Comparison of ENCODE assay signal across 19 mouse cellular contexts in genomic region chr17:35020551-35020950, GRCm38 (mm10). TPM values are rescaled to one million over a fixed set of nuclear protein-coding genes. Genes with fewer than 3 reads are reported as not detected.
A peak's percentile ranks its signal among the peaks of the same experiment; 100 is the strongest.
DNase-seq lines count a peak whose midpoint lies in the region; ATAC-seq and TF ChIP-seq lines count a peak whose summit lies in the region.
"Had no signal": no experiment of that assay in that cellular context is flagged by ENCODE, and none has a peak within 500 bp of the region (broad histone marks: within the 10 kb centered on the region; RNA-seq: fewer than 3 reads in every experiment).

No protein-coding gene starts in this region.

- 89% methylated on average over 8 of the region's 8 CpGs for WGBS in cerebellum, adult 2 months
- WGBS in liver, embryonic 11.5 days = 85% methylated on average over 8 of the region's 8 CpGs
- WGBS in embryonic facial prominence, embryonic 13.5 days = 83% methylated on average over 8 of the region's 8 CpGs

- no peak for TF ChIP-seq RAD21 in MEL (IDR thresholded peaks at IDR 0.05; ENCODE audit: low read depth, low read length)

- no peak for TF ChIP-seq EP300 in MEL (IDR thresholded peaks at IDR 0.05; ENCODE audit: low read depth in 1 of 2, low read length in 2 of 2)

- TF ChIP-seq POLR2A in cerebellum, adult 2 months (IDR thresholded peaks at IDR 0.05; ENCODE audit: borderline replicate concordance, insufficient read depth, low read length) = no peak
- TF ChIP-seq POLR2A in MEL (IDR thresholded peaks at IDR 0.05; ENCODE audit: control insufficient read depth in 1 of 2, insufficient read depth in 1 of 2, low read depth in 1 of 2, low read length in 2 of 2, poor library complexity in 1 of 2) = no peak

- no peaks in the 10 kb centered on the region for H3K27me3 ChIP-seq in cerebellum, adult 2 months (ENCODE audit: control insufficient read depth, insufficient read depth, low read length)
- no peaks in the 10 kb centered on the region for H3K27me3 ChIP-seq in liver, embryonic 11.5 days (replicated peaks; ENCODE audit: control insufficient read depth, insufficient read depth, low read length)
- no peaks in the 10 kb centered on the region for H3K27me3 ChIP-seq in MEL (ENCODE audit: control insufficient read depth in 1 of 2, insufficient read depth in 2 of 2, low read length in 2 of 2)
- no peaks in the 10 kb centered on the region for H3K27me3 ChIP-seq in embryonic facial prominence, embryonic 13.5 days
- H3K27me3 ChIP-seq: embryonic facial prominence, embryonic 15.5 days; forebrain, embryonic 12.5 days; intestine, embryonic 15.5 days; Patski had no signal

- no peak for TF ChIP-seq CTCF in cerebellum, adult 2 months (IDR thresholded peaks at IDR 0.05; ENCODE audit: borderline replicate concordance, insufficient read depth, low read depth, low read length)
- no peak for TF ChIP-seq CTCF in MEL (IDR thresholded peaks at IDR 0.05 in 2 of 3, conservative IDR thresholded peaks at IDR 0.05 in 1 of 3; ENCODE audit: control insufficient read depth in 1 of 3, insufficient read depth in 1 of 3, low read depth in 2 of 3, low read length in 3 of 3, poor library complexity in 1 of 3, severe bottlenecking in 1 of 3)

- no peak overlapping the region for H3K4me2 ChIP-seq in liver, embryonic 11.5 days
- H3K4me2 ChIP-seq in embryonic facial prominence, embryonic 13.5 days = no peak overlapping the region

- no peak overlapping the region for H3K9ac ChIP-seq in liver, embryonic 11.5 days (ENCODE audit: low read depth, low read length)
- H3K9ac ChIP-seq in MEL (ENCODE audit: control insufficient read depth, low read depth, low read length, poor library complexity, severe bottlenecking) = peak overlapping the region; percentile 63
- H3K9ac ChIP-seq in embryonic facial prominence, embryonic 13.5 days = 0 out of 2 replicates have a peak overlapping the region, but pooled peaks have one; percentile 47
- H3K9ac ChIP-seq: embryonic facial prominence, embryonic 15.5 days; forebrain, embryonic 12.5 days; forebrain, postnatal 0 days; hindbrain, embryonic 14.5 days; intestine, embryonic 15.5 days had no signal

- peaks cover 34% of the 10 kb centered on the region for H3K4me1 ChIP-seq in cerebellum, adult 2 months (ENCODE audit: control insufficient read depth, insufficient read depth, low read length)
- H3K4me1 ChIP-seq in liver, embryonic 11.5 days (replicated peaks; ENCODE audit: control insufficient read depth, insufficient read depth, low read length) = peaks cover 41% of the 10 kb centered on the region
- peaks cover 14 to 54% of the 10 kb centered on the region in 2 experiments for H3K4me1 ChIP-seq in MEL (ENCODE audit: control insufficient read depth in 1 of 2, insufficient read depth in 2 of 2, low read length in 2 of 2)
- peaks cover 30% of the 10 kb centered on the region for H3K4me1 ChIP-seq in embryonic facial prominence, embryonic 13.5 days

- DNase-seq in cerebellum, adult 9-11 months = peak; percentile 34
- DNase-seq in cerebellum, adult 2 months = no peak
- DNase-seq in liver, embryonic 11.5 days (ENCODE audit: low spot score) = peak; percentile 32
- DNase-seq in liver (no peak), MEL (ENCODE audit: low read depth, low spot score) (no peak)
- DNase-seq in thymus, postnatal 4 days = no peak
- no peak for DNase-seq in frontal cortex, postnatal 36 days (ENCODE audit: low spot score in 2 of 2)

- H3K9me3 ChIP-seq in liver, embryonic 11.5 days (ENCODE audit: control insufficient read depth, low read length) = no peaks in the 10 kb centered on the region
- no peaks in the 10 kb centered on the region for H3K9me3 ChIP-seq in MEL (replicated peaks; ENCODE audit: insufficient read depth, low read length)
- H3K9me3 ChIP-seq in embryonic facial prominence, embryonic 13.5 days = no peaks in the 10 kb centered on the region
- H3K9me3 ChIP-seq: embryonic facial prominence, embryonic 15.5 days; forebrain, embryonic 12.5 days; heart, embryonic 12.5 days; hindbrain, embryonic 10.5 days; intestine, embryonic 15.5 days had no signal

- H3K36me3 ChIP-seq in liver, embryonic 11.5 days (ENCODE audit: control insufficient read depth, insufficient read depth, low read length) = peaks cover 14% of the 10 kb centered on the region
- peaks cover 0 to 41% of the 10 kb centered on the region in 2 experiments; a peak in 2 of 4 replicates for H3K36me3 ChIP-seq in MEL (ENCODE audit: control insufficient read depth in 1 of 2, insufficient read depth in 2 of 2, low read length in 2 of 2)
- peaks cover 24% of the 10 kb centered on the region for H3K36me3 ChIP-seq in embryonic facial prominence, embryonic 13.5 days

- no peak overlapping the region for H3K4me3 ChIP-seq in cerebellum, adult 2 months (replicated peaks; ENCODE audit: insufficient read depth, low read depth, low read length)
- H3K4me3 ChIP-seq in liver, embryonic 11.5 days (ENCODE audit: low read depth, low read length) = no peak overlapping the region
- no peak overlapping the region for H3K4me3 ChIP-seq in MEL (ENCODE audit: control insufficient read depth in 1 of 2, insufficient read depth in 1 of 2, low read depth in 2 of 2, low read length in 2 of 2)
- no peak overlapping the region for H3K4me3 ChIP-seq in embryonic facial prominence, embryonic 13.5 days
- H3K4me3 ChIP-seq: intestine, embryonic 15.5 days had no signal

- no peak for ATAC-seq in liver, embryonic 11.5 days (replicated peaks; ENCODE audit: low FRiP score)
- ATAC-seq in embryonic facial prominence, embryonic 13.5 days (ENCODE audit: insufficient number of reproducible peaks, insufficient read depth, low FRiP score, low TSS enrichment, low read depth) = no peak
- ATAC-seq: Patski had no signal

- H3K27ac ChIP-seq in cerebellum, adult 2 months (ENCODE audit: insufficient read depth, low read length) = no peak overlapping the region
- no peak overlapping the region for H3K27ac ChIP-seq in liver, embryonic 11.5 days (ENCODE audit: low read depth, low read length)
- peak overlapping the region; percentile 96 for H3K27ac ChIP-seq in MEL (ENCODE audit: control insufficient read depth, low read depth, low read length)
- no peak overlapping the region for H3K27ac ChIP-seq in embryonic facial prominence, embryonic 13.5 days
- H3K27ac ChIP-seq: embryonic facial prominence, embryonic 15.5 days; forebrain, embryonic 12.5 days; hindbrain, embryonic 14.5 days; intestine, embryonic 15.5 days had no signal

- peaks cover 22% of the 10 kb centered on the region for H3K79me2 ChIP-seq in MEL (ENCODE audit: control insufficient read depth, insufficient read depth, low read length, poor library complexity)

TF ChIP-seq in MEL, 35 proteins besides CTCF, POLR2A, EP300 and RAD21 (continues in another document):
- TF ChIP-seq TAL1 (IDR thresholded peaks at IDR 0.05; ENCODE audit: low read length) (no peak), ZNF384 (IDR thresholded peaks at IDR 0.05; ENCODE audit: low read depth, low read length) (no peak), NRF1 (IDR thresholded peaks at IDR 0.05; ENCODE audit: insufficient read depth, low read depth, low read length, poor library complexity, severe bottlenecking) (no peak), HCFC1 (IDR thresholded peaks at IDR 0.05; ENCODE audit: low read depth, low read length) (no peak), TBP (IDR thresholded peaks at IDR 0.05; ENCODE audit: low read depth, low read length) (no peak), USF2 (IDR thresholded peaks at IDR 0.05; ENCODE audit: borderline replicate concordance in 1 of 2, insufficient read depth in 1 of 2, low read depth in 1 of 2, low read length in 2 of 2) (no peak), MAZ (IDR thresholded peaks at IDR 0.05; ENCODE audit: low read depth, low read length) (no peak), ZC3H11A (IDR thresholded peaks at IDR 0.05; ENCODE audit: low read depth, low read length) (no peak)

RNA-seq across cellular contexts. Expression of gene Vwa7, which starts 4.2 kb away (rescaled TPM):
- polyA plus RNA-seq in cerebellum, adult 2 months (2012; rRNA removed) = 25.5 and 30.1 TPM in 2 replicates
- polyA plus RNA-seq in liver, embryonic 11.5 days (2014; fragmentation: Nextera tagmentation; extraction: Ambion mirVana) = 0.16 TPM in 2 replicates
- 9.7 and 10.4 TPM in 2 replicates for total RNA-seq in MEL (2012; rRNA removed)
- polyA plus RNA-seq in MEL (2012; ENCODE audit: insufficient read depth in 1 of 2, insufficient read length in 2 of 2, low read depth in 1 of 2, low replicate concordance in 2 of 2, missing spikeins in 1 of 2) = 1 to 10 TPM in 1 of 2 experiments, not detected in 1; 9.8 TPM
- polyA plus RNA-seq in embryonic facial prominence, embryonic 13.5 days (2015; fragmentation: Nextera tagmentation; extraction: Ambion mirVana) = 0.33 and 0.38 TPM in 2 replicates

RNA-seq across cellular contexts. Expression of gene Sapcd1, which starts 7.3 kb away (rescaled TPM):
- polyA plus RNA-seq in cerebellum, adult 2 months (2012; rRNA removed) = 2.0 and 2.3 TPM in 2 replicates
- polyA plus RNA-seq in liver, embryonic 11.5 days (2014; fragmentation: Nextera tagmentation; extraction: Ambion mirVana) = 6.9 and 8.5 TPM in 2 replicates
- total RNA-seq in MEL (2012; rRNA removed) = 161 and 164 TPM in 2 replicates
- polyA plus RNA-seq in MEL (2012; ENCODE audit: insufficient read depth in 1 of 2, insufficient read length in 2 of 2, low read depth in 1 of 2, low replicate concordance in 2 of 2, missing spikeins in 1 of 2) = 100 to 1,000 TPM in 1 of 2 experiments, not detected in 1; 124 TPM
- 14.2 and 19.5 TPM in 2 replicates for polyA plus RNA-seq in embryonic facial prominence, embryonic 13.5 days (2015; fragmentation: Nextera tagmentation; extraction: Ambion mirVana)
- total RNA-seq: gastrocnemius, adult 2 months; heart, adult 2 months; heart, postnatal 25 days had no signal

RNA-seq across cellular contexts. Expression of gene Vars, which starts 19.8 kb away (rescaled TPM):
- polyA plus RNA-seq in cerebellum, adult 2 months (2012; rRNA removed) = 65.3 and 77.0 TPM in 2 replicates
- polyA plus RNA-seq in liver, embryonic 11.5 days (2014; fragmentation: Nextera tagmentation; extraction: Ambion mirVana) = 234 and 245 TPM in 2 replicates
- 149 and 158 TPM in 2 replicates for total RNA-seq in MEL (2012; rRNA removed)
- 100 to 1,000 TPM in 1 of 2 experiments, not detected in 1; 251 TPM for polyA plus RNA-seq in MEL (2012; ENCODE audit: insufficient read depth in 1 of 2, insufficient read length in 2 of 2, low read depth in 1 of 2, low replicate concordance in 2 of 2, missing spikeins in 1 of 2)
- 102 and 112 TPM in 2 replicates for polyA plus RNA-seq in embryonic facial prominence, embryonic 13.5 days (2015; fragmentation: Nextera tagmentation; extraction: Ambion mirVana)

RNA-seq across cellular contexts. Expression of gene Msh5, which starts 26.0 kb away (rescaled TPM):
- 4.3 and 5.5 TPM in 2 replicates for polyA plus RNA-seq in cerebellum, adult 2 months (2012; rRNA removed)
- 3.8 and 4.7 TPM in 2 replicates for polyA plus RNA-seq in liver, embryonic 11.5 days (2014; fragmentation: Nextera tagmentation; extraction: Ambion mirVana)
- total RNA-seq in MEL (2012; rRNA removed) = 17.9 and 26.3 TPM in 2 replicates
- 10 to 100 TPM in 1 of 2 experiments, not detected in 1; 29.0 TPM for polyA plus RNA-seq in MEL (2012; ENCODE audit: insufficient read depth in 1 of 2, insufficient read length in 2 of 2, low read depth in 1 of 2, low replicate concordance in 2 of 2, missing spikeins in 1 of 2)
- 3.5 and 3.6 TPM in 2 replicates for polyA plus RNA-seq in embryonic facial prominence, embryonic 13.5 days (2015; fragmentation: Nextera tagmentation; extraction: Ambion mirVana)
- total RNA-seq: gastrocnemius, adult 2 months had no signal

RNA-seq across cellular contexts. Expression of gene Clic1, which starts 29.2 kb away (rescaled TPM):
- 41.2 and 42.9 TPM in 2 replicates for polyA plus RNA-seq in cerebellum, adult 2 months (2012; rRNA removed)
- polyA plus RNA-seq in liver, embryonic 11.5 days (2014; fragmentation: Nextera tagmentation; extraction: Ambion mirVana) = 118 and 134 TPM in 2 replicates
- 285 and 333 TPM in 2 replicates for total RNA-seq in MEL (2012; rRNA removed)
- polyA plus RNA-seq in MEL (2012; ENCODE audit: insufficient read depth in 1 of 2, insufficient read length in 2 of 2, low read depth in 1 of 2, low replicate concordance in 2 of 2, missing spikeins in 1 of 2) = 100 to 1,000 TPM; 309 to 335 TPM
- 243 and 254 TPM in 2 replicates for polyA plus RNA-seq in embryonic facial prominence, embryonic 13.5 days (2015; fragmentation: Nextera tagmentation; extraction: Ambion mirVana)

Comparison
In these comparisons a context has a peak if more than half of its experiments do, and no peak if none do; other contexts are left out.
1. DNase-seq: peak in cerebellum, adult 9-11 months (single experiment) and liver, embryonic 11.5 days (single experiment); none in cerebellum, adult 2 months (0 of 2), liver (single experiment), MEL (single experiment), thymus, postnatal 4 days (single experiment) and frontal cortex, postnatal 36 days (0 of 2).